Mouse (Mus musculus) kidney, adult 2 months (tissue): ENCODE results near the gene Sos1. TPM values are rescaled to one million over a fixed set of nuclear protein-coding genes. Genes with fewer than 3 reads are reported as not detected.

Source experiments
- DNase-seq: peaks from one replicate; pipeline ENCODE4 v3.0.0; 2021
- H3K27ac ChIP-seq: fragments of 200-500 bp; 2 replicates; pipeline ENCODE4 v1.5.1; 2012; ENCODE audit warnings: low read depth, low read length, control low read depth, inconsistent platforms; ENCODE audit not compliant: insufficient read depth
- H3K27me3 ChIP-seq: fragments of 200-500 bp; replicated peaks from 2 replicates; pipeline ENCODE4 v1.6.1; 2012; ENCODE audit warnings: mild to moderate bottlenecking, moderate library complexity, low read length, inconsistent platforms; ENCODE audit not compliant: control insufficient read depth, insufficient read depth
- H3K36me3 ChIP-seq: fragments of 200-500 bp; 2 replicates; pipeline ENCODE4 v1.6.1; 2012; ENCODE audit warnings: mild to moderate bottlenecking, moderate library complexity, low read length, inconsistent platforms; ENCODE audit not compliant: control insufficient read depth, insufficient read depth
- H3K4me1 ChIP-seq: fragments of 200-500 bp; 2 replicates; pipeline ENCODE4 v1.6.1; 2011; ENCODE audit warnings: low read length; ENCODE audit not compliant: control insufficient read depth, insufficient read depth
- H3K4me3 ChIP-seq: fragments of 200-500 bp; 2 replicates; pipeline ENCODE4 v1.5.1; 2011; ENCODE audit warnings: mild to moderate bottlenecking, low read depth, low read length, control low read depth; ENCODE audit not compliant: insufficient read depth
- CTCF ChIP-seq: fragments of 200-500 bp; conservative IDR thresholded peaks from 2 replicates; pipeline ENCODE4 v1.5.1; 2011; ENCODE audit warnings: low read depth, mild to moderate bottlenecking, control low read depth, low read length, moderate library complexity, mixed read lengths; ENCODE audit not compliant: insufficient read depth, insufficient read length
- POLR2A ChIP-seq: fragments of 200-500 bp; IDR thresholded peaks from one replicate; pipeline ENCODE4 v1.6.1; 2011; ENCODE audit warnings: low read depth, low read length, control low read depth
- WGBS: fragments of 180-500 bp; shearing (Covaris S2); methylation state at CpG from one replicate; pipeline ENCODE4 v1.1.7; 2018; 5-methylcytosine and 5-hydroxymethylcytosine counted together
- polyA plus RNA-seq: library from polyadenylated mRNA; depleted of rRNA; stranded (reverse); fragments of >200 nt; gene quantifications from 2 replicates; pipeline ENCODE4 v1.2.3, GENCODE M21; 2012

Sos1 gene
- polyA plus RNA-seq, 1 experiment, result 4.9 TPM

DNA sequence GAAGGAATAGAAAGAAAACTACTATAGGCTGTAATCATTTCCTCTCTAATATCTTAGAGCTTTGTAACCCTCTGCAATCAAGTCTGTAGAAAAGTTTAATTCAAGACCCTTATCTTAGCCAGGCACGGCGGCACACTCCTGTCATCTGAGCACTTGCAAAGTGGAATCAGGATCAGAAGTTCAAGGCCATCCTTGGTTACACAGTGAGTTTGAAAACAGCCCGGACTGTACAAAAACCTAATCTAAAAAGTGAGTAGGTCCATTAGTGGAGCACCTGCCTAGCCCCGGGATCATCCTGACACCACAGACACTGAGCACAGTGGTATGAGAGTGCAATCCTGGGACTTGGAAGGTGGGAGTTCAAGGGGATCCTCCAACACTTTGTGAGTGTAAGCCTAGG is 12.6 kb upstream of the Sos1 start:
- DNase-seq, result no peak
- WGBS, result 90% methylated on average over 4 of the region's 4 CpGs
- no peak overlapping the region for H3K4me3 ChIP-seq

DNA sequence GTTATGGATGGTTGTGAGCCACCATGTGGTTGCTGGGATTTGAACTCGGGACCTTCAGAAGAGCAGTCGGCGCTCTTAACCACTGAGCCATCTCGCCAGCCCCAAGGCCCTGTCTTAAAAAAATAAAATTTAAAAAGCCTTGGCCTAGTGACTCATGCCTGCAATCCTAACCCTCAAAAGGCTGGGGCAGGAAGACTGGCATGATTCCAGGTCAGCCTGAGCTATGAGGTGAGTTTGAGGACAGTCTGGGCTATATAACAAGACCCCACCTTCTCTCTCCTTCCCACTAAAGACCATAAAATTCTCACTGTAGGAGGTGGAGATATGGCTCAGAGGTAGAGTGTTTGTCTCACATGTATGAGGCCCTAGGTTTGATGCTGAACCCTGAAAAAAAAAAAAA is 12.0 kb upstream of the Sos1 start:
- no peak for DNase-seq

More for the DNA sequence above, 12.6 kb upstream of the Sos1 start:
- Histone ChIP-seq H3K4me1 (no peaks in the 10 kb centered on the region), H3K27ac (no peak overlapping the region), H3K27me3 (no peaks in the 10 kb centered on the region), H3K36me3 (no peaks in the 10 kb centered on the region)
- TF ChIP-seq POLR2A (no peak), CTCF (no peak)

DNA sequence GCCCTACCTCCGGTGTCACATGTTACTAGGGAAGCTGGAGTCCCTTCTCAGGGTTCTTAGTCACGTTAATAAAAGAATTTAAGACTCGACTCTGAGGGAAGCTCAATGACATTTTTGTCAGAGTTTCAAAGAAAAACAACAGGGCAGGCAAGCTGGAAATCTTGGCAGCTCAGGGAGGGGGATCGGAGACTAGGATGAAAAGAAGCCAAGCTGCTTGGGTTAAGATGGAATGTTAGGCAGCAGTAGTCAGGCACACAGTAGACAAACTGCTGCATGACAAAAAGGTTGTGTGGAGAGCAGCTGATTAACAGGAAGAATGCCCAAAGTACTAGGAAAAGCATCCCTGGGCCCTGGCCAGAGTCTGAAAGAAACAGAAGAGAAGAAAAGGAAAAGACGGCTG is 9.9 kb upstream of the Sos1 start:
- Histone ChIP-seq H3K27me3 (no peaks in the 10 kb centered on the region), H3K4me1 (no peaks in the 10 kb centered on the region), H3K4me3 (no peak overlapping the region), H3K36me3 (no peaks in the 10 kb centered on the region), H3K27ac (no peak overlapping the region)
- WGBS, result 59% methylated on average over 5 of the region's 5 CpGs
- TF ChIP-seq POLR2A (no peak), CTCF (no peak)
- no peak for DNase-seq

More for the DNA sequence above, 12.0 kb upstream of the Sos1 start:
- TF ChIP-seq CTCF (no peak), POLR2A (no peak)
- Histone ChIP-seq H3K27ac (no peak overlapping the region), H3K4me1 (no peaks in the 10 kb centered on the region), H3K36me3 (no peaks in the 10 kb centered on the region), H3K27me3 (no peaks in the 10 kb centered on the region), H3K4me3 (no peak overlapping the region)
- 90% methylated on average over 4 of the region's 4 CpGs for WGBS

DNA sequence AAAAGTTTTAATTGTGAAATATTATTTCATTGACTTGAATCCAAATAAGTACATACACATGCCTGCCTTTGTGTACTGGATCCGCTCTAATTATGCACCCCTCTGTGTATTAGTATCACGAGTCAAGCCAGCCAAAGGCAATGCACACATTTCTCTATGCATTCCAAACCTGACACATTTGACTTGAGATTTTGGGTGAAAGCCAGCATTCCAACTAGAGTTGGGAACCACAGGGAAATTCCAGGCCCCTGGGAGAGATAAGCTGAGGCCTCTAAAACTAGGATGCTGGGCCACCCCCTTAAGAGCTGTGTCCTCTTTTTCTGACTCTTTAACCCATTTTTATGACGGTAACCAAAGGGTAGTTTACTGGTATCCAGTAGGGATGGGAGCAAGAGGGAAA is 8.7 kb upstream of the Sos1 start:
- no peak for TF ChIP-seq CTCF
- no peak for TF ChIP-seq POLR2A
- no peaks in the 10 kb centered on the region for H3K27me3 ChIP-seq
- WGBS, result 43% methylated on average over 3 of the region's 3 CpGs
- no peaks in the 10 kb centered on the region for H3K4me1 ChIP-seq
- no peak overlapping the region for H3K27ac ChIP-seq
- peak; percentile 12 for DNase-seq
- H3K4me3 ChIP-seq, result no peak overlapping the region
- H3K36me3 ChIP-seq, result no peaks in the 10 kb centered on the region

DNA sequence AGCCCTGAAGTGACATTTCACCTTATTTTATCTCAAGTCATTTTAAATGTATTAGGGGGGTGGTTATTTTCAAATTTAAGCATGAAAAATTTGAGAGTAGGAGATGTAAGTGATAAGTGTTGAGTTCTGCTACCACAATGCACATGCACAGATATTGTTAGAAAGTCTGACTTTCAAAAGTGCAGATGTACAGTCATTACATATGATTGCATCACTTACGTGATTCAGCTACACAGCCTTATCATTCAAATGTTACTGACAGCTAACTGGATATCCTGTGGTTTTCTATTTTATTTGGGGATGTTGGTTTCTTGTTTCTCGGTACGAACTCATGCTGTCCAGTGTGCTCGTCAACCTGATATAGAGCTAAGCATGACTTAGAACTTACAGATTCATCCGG is 4.9 kb upstream of the Sos1 start:
- TF ChIP-seq CTCF (no peak), POLR2A (no peak)
- no peak overlapping the region for H3K4me3 ChIP-seq
- no peak for DNase-seq
- no peaks in the 10 kb centered on the region for H3K36me3 ChIP-seq
- H3K27me3 ChIP-seq, result no peaks in the 10 kb centered on the region
- 92% methylated on average over 5 of the region's 5 CpGs for WGBS
- no peaks in the 10 kb centered on the region; the same call in 1 of the 2 replicates for H3K4me1 ChIP-seq
- H3K27ac ChIP-seq, result no peak overlapping the region

DNA sequence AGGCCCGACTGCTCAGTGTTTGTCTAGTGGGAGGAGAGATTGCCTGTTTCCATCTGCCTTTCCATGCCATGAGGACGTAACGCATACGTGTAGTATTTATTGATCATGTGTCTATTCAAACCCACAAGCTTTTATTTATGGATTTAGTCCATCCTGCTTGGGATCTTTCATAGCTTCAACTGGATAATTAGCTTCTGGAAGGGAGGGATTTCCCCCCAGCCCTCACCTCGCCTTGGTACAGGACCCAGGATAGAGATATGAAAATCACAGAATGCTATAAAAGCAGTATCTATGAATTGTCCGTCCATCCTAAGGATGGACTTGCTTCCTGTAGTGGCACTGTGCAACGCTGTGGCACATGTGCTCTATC is 587 bp upstream of the Sos1 start:
- 37% methylated on average over 7 of the region's 7 CpGs for WGBS
- Histone ChIP-seq H3K36me3 (no peaks in the 10 kb centered on the region), H3K4me3 (peak overlapping the region; percentile 59; the same call in 1 of the 2 replicates), H3K4me1 (peaks cover 3% of the 10 kb centered on the region; the same call in 1 of the 2 replicates), H3K27me3 (no peaks in the 10 kb centered on the region), H3K27ac (peak overlapping the region; percentile 94; the same call in 1 of the 2 replicates)
- TF ChIP-seq POLR2A (no peak), CTCF (no peak)
- peak; percentile 7 for DNase-seq

DNA sequence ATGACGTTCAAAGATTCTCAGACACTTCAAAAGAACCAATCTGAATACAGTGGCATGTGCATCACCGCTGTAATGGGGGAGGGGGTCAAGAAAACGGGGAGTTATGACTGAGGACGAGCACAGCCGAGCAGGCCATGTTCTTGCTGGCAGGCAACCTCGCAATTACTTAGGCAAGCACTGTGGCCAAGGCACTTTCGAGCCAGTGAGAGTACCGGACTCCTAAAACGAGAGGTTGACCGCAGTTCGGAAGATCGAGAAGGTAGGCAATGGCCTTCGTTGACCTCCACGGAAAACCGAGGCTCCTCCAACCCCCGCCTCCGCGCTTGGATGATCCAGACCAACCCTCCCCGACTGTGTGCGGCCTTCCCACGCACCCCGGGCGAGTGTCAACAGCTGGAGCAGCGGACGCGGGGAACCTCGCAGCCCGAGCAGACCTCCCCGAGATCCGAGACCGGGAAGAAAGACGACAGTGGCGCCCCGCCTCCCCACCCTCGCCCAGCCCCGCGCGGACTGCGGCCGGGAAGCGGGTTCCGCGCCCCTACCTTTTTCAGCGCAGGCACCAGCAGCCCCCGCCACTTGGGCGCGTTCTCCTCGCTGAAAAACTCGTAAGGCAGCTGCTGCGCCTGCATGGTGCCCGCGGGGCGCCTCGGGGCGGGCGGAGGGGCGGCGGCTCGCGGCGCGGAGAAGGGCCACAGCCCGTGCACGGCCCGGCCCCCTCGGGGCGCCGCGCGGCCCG is 790 bp downstream of the Sos1 start:
- Histone ChIP-seq H3K4me3 (peak overlapping the region; percentile 59), H3K4me1 (peaks cover 3% of the 10 kb centered on the region; the same call in 1 of the 2 replicates), H3K27ac (peak overlapping the region; percentile 48), H3K27me3 (no peaks in the 10 kb centered on the region), H3K36me3 (no peaks in the 10 kb centered on the region)
- DNase-seq, result peak; percentile 66
- WGBS, result under 1% methylated on average over 71 of the region's 71 CpGs
- TF ChIP-seq POLR2A (no peak), CTCF (no peak)

DNA sequence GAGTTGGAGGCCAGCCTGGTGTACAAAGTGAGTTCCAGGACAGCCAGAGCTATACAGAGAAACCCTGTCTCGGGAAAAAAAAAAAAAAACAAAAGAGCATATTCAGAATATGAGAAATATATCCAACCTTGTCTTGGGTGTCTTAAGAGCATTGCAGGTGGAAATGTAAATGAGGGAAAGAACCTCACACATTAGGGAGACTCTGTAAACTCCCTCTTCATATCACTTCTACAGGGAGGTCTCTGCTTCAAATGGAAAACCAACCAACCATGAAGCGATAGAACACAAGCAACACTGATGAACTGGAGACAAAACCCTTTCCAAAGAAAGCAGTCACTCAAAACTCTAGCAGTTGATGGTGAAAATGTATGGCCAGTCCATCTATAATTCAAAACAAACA is 2.6 kb downstream of the Sos1 start:
- no peaks in the 10 kb centered on the region for H3K27me3 ChIP-seq
- H3K4me1 ChIP-seq, result peaks cover 3% of the 10 kb centered on the region; the same call in 1 of the 2 replicates
- no peak for DNase-seq
- no peaks in the 10 kb centered on the region for H3K36me3 ChIP-seq
- TF ChIP-seq CTCF (no peak), POLR2A (no peak)
- 68% methylated on average over 2 of the region's 2 CpGs for WGBS
- no peak overlapping the region for H3K4me3 ChIP-seq
- H3K27ac ChIP-seq, result no peak overlapping the region
